Mouse (Mus musculus): ENCODE data around the gene Slamf7. TPM values are rescaled to one million over a fixed set of nuclear protein-coding genes. Genes with fewer than 3 reads are reported as not detected.

The Slamf7 gene
- polyA plus RNA-seq, 1 experiment from 2014 or later, result 0.83 TPM

- 71% methylated on average over 7 of the region's 7 CpGs for WGBS
- H3K4me2 ChIP-seq (ENCODE audit: low read depth, low read length), result no peak overlapping the region
- no peaks in the 10 kb centered on the region for H3K27me3 ChIP-seq (ENCODE audit: control insufficient read depth, insufficient read depth, low read length)
- no peak overlapping the region for H3K27ac ChIP-seq (ENCODE audit: low read length)
- H3K9ac ChIP-seq (ENCODE audit: low read length), result no peak overlapping the region
- peaks cover 9% of the 10 kb centered on the region for H3K4me1 ChIP-seq (ENCODE audit: control insufficient read depth, insufficient read depth, low read length)
- ATAC-seq (replicated peaks; ENCODE audit: extremely low read depth, insufficient read depth, low FRiP score), result no peak
- no peaks in the 10 kb centered on the region for H3K9me3 ChIP-seq (replicated peaks; ENCODE audit: control insufficient read depth, low read length)
- no peak overlapping the region for H3K4me3 ChIP-seq (ENCODE audit: low read length)
- H3K36me3 ChIP-seq (ENCODE audit: control insufficient read depth, insufficient read depth), result no peaks in the 10 kb centered on the region
Measured at GRCm38 (mm10) chr1:171630041-171630440, 22.8 kb downstream of the Slamf7 start.

GRCm38 (mm10) chr1:171629168-171629567 is 23.7 kb downstream of the Slamf7 start:
- ATAC-seq (replicated peaks; ENCODE audit: extremely low read depth, insufficient read depth, low FRiP score), result no peak
- Histone ChIP-seq H3K4me3 (ENCODE audit: low read length) (no peak overlapping the region), H3K9ac (ENCODE audit: low read length) (no peak overlapping the region), H3K9me3 (replicated peaks; ENCODE audit: control insufficient read depth, low read length) (no peaks in the 10 kb centered on the region), H3K27ac (ENCODE audit: low read length) (no peak overlapping the region), H3K4me2 (ENCODE audit: low read depth, low read length) (no peak overlapping the region), H3K27me3 (ENCODE audit: control insufficient read depth, insufficient read depth, low read length) (no peaks in the 10 kb centered on the region), H3K36me3 (ENCODE audit: control insufficient read depth, insufficient read depth) (no peaks in the 10 kb centered on the region), H3K4me1 (ENCODE audit: control insufficient read depth, insufficient read depth, low read length) (peaks cover 9% of the 10 kb centered on the region)
- WGBS, result 66% methylated on average over 6 of the region's 6 CpGs

GRCm38 (mm10) chr1:171627801-171628200 is 25.0 kb downstream of the Slamf7 start:
- no peak overlapping the region for H3K27ac ChIP-seq (ENCODE audit: low read length)
- no peak overlapping the region for H3K9ac ChIP-seq (ENCODE audit: low read length)
- H3K9me3 ChIP-seq (replicated peaks; ENCODE audit: control insufficient read depth, low read length), result no peaks in the 10 kb centered on the region
- ATAC-seq (replicated peaks; ENCODE audit: extremely low read depth, insufficient read depth, low FRiP score), result no peak
- WGBS, result 78% methylated on average over 3 of the region's 3 CpGs
- no peak overlapping the region for H3K4me2 ChIP-seq (ENCODE audit: low read depth, low read length)
- peaks cover 9% of the 10 kb centered on the region for H3K4me1 ChIP-seq (ENCODE audit: control insufficient read depth, insufficient read depth, low read length)
- no peaks in the 10 kb centered on the region for H3K27me3 ChIP-seq (ENCODE audit: control insufficient read depth, insufficient read depth, low read length)
- H3K36me3 ChIP-seq (ENCODE audit: control insufficient read depth, insufficient read depth), result no peaks in the 10 kb centered on the region
- H3K4me3 ChIP-seq (ENCODE audit: low read length), result no peak overlapping the region

- ATAC-seq (replicated peaks; ENCODE audit: extremely low read depth, insufficient read depth, low FRiP score), result no peak
- H3K9me3 ChIP-seq (replicated peaks; ENCODE audit: control insufficient read depth, low read length), result no peaks in the 10 kb centered on the region
Measured at GRCm38 (mm10) chr1:171620091-171620490, 32.7 kb downstream of the Slamf7 start.

DNA sequence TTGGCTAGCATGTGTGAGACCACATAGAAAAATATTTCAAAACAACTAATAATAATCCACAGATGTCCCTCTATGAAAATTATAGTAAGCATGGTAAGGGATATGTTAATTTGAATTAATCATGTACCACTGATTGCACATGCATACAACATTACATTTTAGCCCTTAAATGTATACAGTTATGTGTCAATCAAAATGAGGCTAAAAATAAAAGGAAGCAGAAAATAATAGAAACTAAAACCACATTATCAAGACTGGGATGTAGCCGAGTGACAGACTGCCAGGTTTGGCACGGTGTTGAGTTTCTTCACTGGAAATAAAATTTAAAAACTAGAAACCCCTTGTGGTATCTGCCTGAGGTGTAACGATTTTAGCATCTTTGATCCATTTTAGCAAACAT is 33.2 kb downstream of the Slamf7 start:
- no peaks in the 10 kb centered on the region for H3K36me3 ChIP-seq (ENCODE audit: control insufficient read depth, insufficient read depth)
- no peaks in the 10 kb centered on the region for H3K9me3 ChIP-seq (replicated peaks; ENCODE audit: control insufficient read depth, low read length)
- H3K27me3 ChIP-seq (ENCODE audit: control insufficient read depth, insufficient read depth, low read length), result no peaks in the 10 kb centered on the region
- H3K4me2 ChIP-seq (ENCODE audit: low read depth, low read length), result no peak overlapping the region
- ATAC-seq (replicated peaks; ENCODE audit: extremely low read depth, insufficient read depth, low FRiP score), result no peak
- no peak overlapping the region for H3K9ac ChIP-seq (ENCODE audit: low read length)
- H3K4me3 ChIP-seq (ENCODE audit: low read length), result no peak overlapping the region
- WGBS, result 71% methylated on average over 3 of the region's 3 CpGs
- H3K4me1 ChIP-seq (ENCODE audit: control insufficient read depth, insufficient read depth, low read length), result no peaks in the 10 kb centered on the region
- no peak overlapping the region for H3K27ac ChIP-seq (ENCODE audit: low read length)

More at GRCm38 (mm10) chr1:171620091-171620490, 32.7 kb downstream of the Slamf7 start:
- no peak overlapping the region for H3K9ac ChIP-seq (ENCODE audit: low read length)
- H3K27ac ChIP-seq (ENCODE audit: low read length), result no peak overlapping the region
- no peak overlapping the region for H3K4me2 ChIP-seq (ENCODE audit: low read depth, low read length)
- H3K4me1 ChIP-seq (ENCODE audit: control insufficient read depth, insufficient read depth, low read length), result no peaks in the 10 kb centered on the region
- WGBS, result 85% methylated on average over 6 of the region's 6 CpGs
- H3K27me3 ChIP-seq (ENCODE audit: control insufficient read depth, insufficient read depth, low read length), result no peaks in the 10 kb centered on the region
- no peak overlapping the region for H3K4me3 ChIP-seq (ENCODE audit: low read length)
- H3K36me3 ChIP-seq (ENCODE audit: control insufficient read depth, insufficient read depth), result no peaks in the 10 kb centered on the region

GRCm38 (mm10) chr1:171619001-171619400 is 33.8 kb downstream of the Slamf7 start:
- H3K27ac ChIP-seq (ENCODE audit: low read length), result no peak overlapping the region
- no peak overlapping the region for H3K4me3 ChIP-seq (ENCODE audit: low read length)
- no peaks in the 10 kb centered on the region for H3K4me1 ChIP-seq (ENCODE audit: control insufficient read depth, insufficient read depth, low read length)
- H3K27me3 ChIP-seq (ENCODE audit: control insufficient read depth, insufficient read depth, low read length), result no peaks in the 10 kb centered on the region
- no peaks in the 10 kb centered on the region for H3K36me3 ChIP-seq (ENCODE audit: control insufficient read depth, insufficient read depth)
- no peak overlapping the region for H3K4me2 ChIP-seq (ENCODE audit: low read depth, low read length)
- no peaks in the 10 kb centered on the region for H3K9me3 ChIP-seq (replicated peaks; ENCODE audit: control insufficient read depth, low read length)
- WGBS, result 71% methylated on average over 8 of the region's 8 CpGs
- no peak for ATAC-seq (replicated peaks; ENCODE audit: extremely low read depth, insufficient read depth, low FRiP score)
- H3K9ac ChIP-seq (ENCODE audit: low read length), result no peak overlapping the region

DNA sequence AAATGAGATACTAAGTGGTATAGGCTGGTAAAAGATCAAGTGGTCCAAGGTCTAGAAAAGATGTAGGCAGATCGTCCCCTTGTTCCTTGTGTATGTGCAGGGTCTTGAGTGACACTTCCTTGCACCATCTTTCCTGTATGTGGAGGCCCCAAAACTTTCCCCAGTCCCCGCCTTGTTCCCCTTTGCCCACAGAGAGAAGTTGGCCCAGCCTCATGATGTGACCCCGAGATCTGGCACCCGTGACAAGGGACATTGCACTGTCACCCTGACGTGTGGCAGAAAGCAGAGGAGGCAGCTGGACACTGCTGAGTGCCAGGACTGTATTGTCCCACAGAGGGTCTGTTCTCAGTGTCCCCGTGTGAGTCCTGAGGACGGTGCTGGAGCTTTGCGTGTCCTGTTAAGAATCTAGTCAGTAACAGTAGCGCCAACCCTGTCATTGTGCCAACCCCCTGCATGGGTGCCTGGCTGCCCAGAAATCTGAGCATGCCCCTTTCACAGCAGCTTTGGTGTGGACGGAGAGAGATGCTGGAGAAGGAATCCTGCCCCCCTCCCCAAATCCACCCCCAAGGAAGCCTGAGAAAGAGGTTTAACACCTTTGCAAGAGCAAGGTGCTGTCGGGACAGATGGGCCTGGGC is 35.8 kb downstream of the Slamf7 start:
- 69% methylated on average over 11 of the region's 11 CpGs for WGBS
- Histone ChIP-seq H3K4me1 (ENCODE audit: control insufficient read depth, insufficient read depth, low read length) (no peaks in the 10 kb centered on the region), H3K4me2 (ENCODE audit: low read depth, low read length) (no peak overlapping the region), H3K9ac (ENCODE audit: low read length) (no peak overlapping the region), H3K36me3 (ENCODE audit: control insufficient read depth, insufficient read depth) (no peaks in the 10 kb centered on the region), H3K27me3 (ENCODE audit: control insufficient read depth, insufficient read depth, low read length) (no peaks in the 10 kb centered on the region), H3K27ac (ENCODE audit: low read length) (no peak overlapping the region), H3K4me3 (ENCODE audit: low read length) (no peak overlapping the region), H3K9me3 (replicated peaks; ENCODE audit: control insufficient read depth, low read length) (no peaks in the 10 kb centered on the region)
- ATAC-seq (replicated peaks; ENCODE audit: extremely low read depth, insufficient read depth, low FRiP score), result no peak

DNA sequence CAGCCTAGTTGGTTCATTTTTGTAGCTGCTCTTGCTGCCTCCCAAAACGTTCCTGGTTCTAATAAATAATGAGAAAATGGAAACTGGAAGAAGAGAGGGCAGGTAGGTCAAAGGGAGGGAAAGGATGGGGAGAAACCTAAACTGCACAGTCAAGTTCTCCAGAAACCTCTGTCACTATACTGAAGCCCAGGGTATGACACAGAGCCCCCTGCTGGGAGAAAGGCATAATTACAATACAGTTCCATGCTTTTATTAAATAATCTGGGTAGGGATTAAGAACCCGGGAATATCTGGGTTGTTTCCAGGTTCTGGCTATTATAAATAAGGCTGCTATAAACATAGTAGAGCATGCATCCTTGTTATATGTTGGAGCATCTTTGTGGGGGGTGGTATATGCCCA is 38.9 kb downstream of the Slamf7 start:
- H3K27ac ChIP-seq (ENCODE audit: low read length), result no peak overlapping the region
- no peaks in the 10 kb centered on the region for H3K9me3 ChIP-seq (replicated peaks; ENCODE audit: control insufficient read depth, low read length)
- no peaks in the 10 kb centered on the region for H3K27me3 ChIP-seq (ENCODE audit: control insufficient read depth, insufficient read depth, low read length)
- no peak overlapping the region for H3K4me3 ChIP-seq (ENCODE audit: low read length)
- no peaks in the 10 kb centered on the region for H3K4me1 ChIP-seq (ENCODE audit: control insufficient read depth, insufficient read depth, low read length)
- 31% methylated on average over 2 of the region's 2 CpGs for WGBS
- H3K36me3 ChIP-seq (ENCODE audit: control insufficient read depth, insufficient read depth), result no peaks in the 10 kb centered on the region
- ATAC-seq (replicated peaks; ENCODE audit: extremely low read depth, insufficient read depth, low FRiP score), result no peak
- no peak overlapping the region for H3K4me2 ChIP-seq (ENCODE audit: low read depth, low read length)
- no peak overlapping the region for H3K9ac ChIP-seq (ENCODE audit: low read length)

- Histone ChIP-seq H3K4me1 (ENCODE audit: control insufficient read depth, insufficient read depth, low read length) (no peaks in the 10 kb centered on the region), H3K9ac (ENCODE audit: low read length) (no peak overlapping the region), H3K36me3 (ENCODE audit: control insufficient read depth, insufficient read depth) (no peaks in the 10 kb centered on the region), H3K4me3 (ENCODE audit: low read length) (no peak overlapping the region), H3K27ac (ENCODE audit: low read length) (no peak overlapping the region), H3K9me3 (replicated peaks; ENCODE audit: control insufficient read depth, low read length) (no peaks in the 10 kb centered on the region), H3K4me2 (ENCODE audit: low read depth, low read length) (no peak overlapping the region), H3K27me3 (ENCODE audit: control insufficient read depth, insufficient read depth, low read length) (no peaks in the 10 kb centered on the region)
- ATAC-seq (replicated peaks; ENCODE audit: extremely low read depth, insufficient read depth, low FRiP score), result no peak
- WGBS, result 19% methylated on average over 1 of the region's 1 CpGs
Measured at GRCm38 (mm10) chr1:171610781-171611180, 42.1 kb downstream of the Slamf7 start.
